Mouse (Mus musculus) embryonic facial prominence, embryonic 11.5 days (tissue): ENCODE data around the gene Rhod. TPM values are rescaled to one million over a fixed set of nuclear protein-coding genes. Genes with fewer than 3 reads are reported as not detected.

Source experiments
- ATAC-seq: fragments of 200-750 bp; cut with Nextera tagmentation; replicated peaks from 2 replicates; pipeline ENCODE4 v1.8.0; 2017; ENCODE audit warnings: low read depth; ENCODE audit not compliant: insufficient number of reproducible peaks, low FRiP score, low TSS enrichment
- DNase-seq: peaks from one replicate; pipeline ENCODE4 v3.0.0-alpha.2; 2015; ENCODE audit warnings: low spot score
- H3K27ac ChIP-seq: fragments of 300-500 bp; sonication (generic); replicated peaks from 2 replicates; pipeline ENCODE4 v1.5.1; 2014; ENCODE audit warnings: mild to moderate bottlenecking, low read depth, low read length, control low read depth
- H3K27me3 ChIP-seq: fragments of 300-500 bp; sonication (generic); 2 replicates; pipeline ENCODE4 v1.6.1; 2014; ENCODE audit warnings: mild to moderate bottlenecking, low read length, moderate library complexity, mixed read lengths; ENCODE audit not compliant: control insufficient read depth, insufficient read depth
- H3K36me3 ChIP-seq: fragments of 300-500 bp; sonication (generic); replicated peaks from 2 replicates; pipeline ENCODE4 v1.6.1; 2014; ENCODE audit warnings: low read depth, mild to moderate bottlenecking, low read length, moderate library complexity, mixed read lengths; ENCODE audit not compliant: control insufficient read depth, insufficient read depth
- H3K4me1 ChIP-seq: fragments of 300-500 bp; sonication (generic); 2 replicates; pipeline ENCODE4 v1.6.1; 2014; ENCODE audit warnings: low read length, mixed read lengths; ENCODE audit not compliant: control insufficient read depth, insufficient read depth
- H3K4me2 ChIP-seq: fragments of 300-500 bp; sonication (generic); 2 replicates; pipeline ENCODE4 v1.6.1; 2014; ENCODE audit warnings: low read depth, mild to moderate bottlenecking, control low read depth, low read length, moderate library complexity
- H3K4me3 ChIP-seq: fragments of 300-500 bp; sonication (generic); 2 replicates; pipeline ENCODE4 v1.5.1; 2014; ENCODE audit warnings: low read depth, low read length, control low read depth
- H3K9ac ChIP-seq: fragments of 300-500 bp; sonication (generic); replicated peaks from 2 replicates; pipeline ENCODE4 v1.6.1; 2014; ENCODE audit warnings: mild to moderate bottlenecking, control low read depth, low read length
- H3K9me3 ChIP-seq: fragments of 300-500 bp; sonication (generic); replicated peaks from 2 replicates; pipeline ENCODE4 v1.6.1; 2016; ENCODE audit warnings: mild to moderate bottlenecking, low read length, inconsistent platforms, mixed read lengths; ENCODE audit not compliant: control insufficient read depth
- WGBS: fragments of 180-500 bp; shearing (Covaris S2); extraction: QIAGEN DNeasy Blood & Tissue Kit; methylation state at CpG from one replicate; pipeline ENCODE4 v1.1.7; 2014; 5-methylcytosine and 5-hydroxymethylcytosine counted together
- polyA plus RNA-seq: library from polyadenylated mRNA; unstranded; fragments of >200 nt; fragmentation: Nextera tagmentation; extraction: Ambion mirVana; gene quantifications from 2 replicates; pipeline ENCODE4 v1.2.1, GENCODE M21; 2014

Rhod gene
- polyA plus RNA-seq, 1 experiment from 2014 or later = 39.8 TPM

- no peaks in the 10 kb centered on the region for H3K9me3 ChIP-seq
- no peak overlapping the region for H3K4me2 ChIP-seq
- H3K27me3 ChIP-seq = no peaks in the 10 kb centered on the region
- H3K4me3 ChIP-seq = no peak overlapping the region
- 0 out of 2 replicates have a peak, but pooled peaks cover 2% of the 10 kb centered on the region for H3K4me1 ChIP-seq
- no peaks in the 10 kb centered on the region for H3K36me3 ChIP-seq
- no peak overlapping the region for H3K27ac ChIP-seq
- 91% methylated on average over 9 of the region's 9 CpGs for WGBS
- no peak overlapping the region for H3K9ac ChIP-seq
- ATAC-seq = no peak
- no peak for DNase-seq
Observed at GRCm38 (mm10) chr19:4449230-4449629, 10.0 kb upstream of the Rhod start.

- H3K4me2 ChIP-seq = no peak overlapping the region
- ATAC-seq = no peak
- DNase-seq = no peak
- 84% methylated on average over 9 of the region's 9 CpGs for WGBS
- no peak overlapping the region for H3K4me3 ChIP-seq
- H3K9ac ChIP-seq = no peak overlapping the region
- H3K4me1 ChIP-seq = 0 out of 2 replicates have a peak, but pooled peaks cover 2% of the 10 kb centered on the region
- no peaks in the 10 kb centered on the region for H3K36me3 ChIP-seq
- H3K9me3 ChIP-seq = no peaks in the 10 kb centered on the region
- H3K27me3 ChIP-seq = no peaks in the 10 kb centered on the region
- no peak overlapping the region for H3K27ac ChIP-seq
Observed at GRCm38 (mm10) chr19:4447445-4447844, 8.2 kb upstream of the Rhod start.

GRCm38 (mm10) chr19:4446661-4447420 lies 7.6 kb upstream of the Rhod start:
- Histone ChIP-seq H3K36me3 (no peaks in the 10 kb centered on the region), H3K4me1 (0 out of 2 replicates have a peak, but pooled peaks cover under 1% of the 10 kb centered on the region), H3K4me2 (no peak overlapping the region), H3K27ac (no peak overlapping the region), H3K4me3 (no peak overlapping the region), H3K9me3 (no peaks in the 10 kb centered on the region), H3K9ac (no peak overlapping the region), H3K27me3 (no peaks in the 10 kb centered on the region)
- DNase-seq = no peak
- no peak for ATAC-seq
- WGBS = 90% methylated on average over 8 of the region's 8 CpGs

GRCm38 (mm10) chr19:4442408-4442807 lies 3.2 kb upstream of the Rhod start:
- WGBS = 10% methylated on average over 3 of the region's 3 CpGs
- H3K9me3 ChIP-seq = no peaks in the 10 kb centered on the region
- DNase-seq (peak; percentile 84), ATAC-seq (no peak)
- H3K4me2 ChIP-seq = no peak overlapping the region
- peaks cover 5% of the 10 kb centered on the region; the same call in 1 of the 2 replicates for H3K4me1 ChIP-seq
- H3K36me3 ChIP-seq = no peaks in the 10 kb centered on the region
- H3K27ac ChIP-seq = no peak overlapping the region
- H3K9ac ChIP-seq = no peak overlapping the region
- H3K4me3 ChIP-seq = no peak overlapping the region
- no peaks in the 10 kb centered on the region for H3K27me3 ChIP-seq

GRCm38 (mm10) chr19:4441621-4442161 lies 2.5 kb upstream of the Rhod start:
- peak overlapping the region; percentile 28; the same call in 1 of the 2 replicates for H3K27ac ChIP-seq
- ATAC-seq (0 out of 2 replicates have a peak, but pooled peaks have one; percentile 12), DNase-seq (peak; percentile 45)
- no peaks in the 10 kb centered on the region for H3K36me3 ChIP-seq
- no peaks in the 10 kb centered on the region for H3K9me3 ChIP-seq
- H3K27me3 ChIP-seq = no peaks in the 10 kb centered on the region
- no peak overlapping the region for H3K4me2 ChIP-seq
- H3K4me1 ChIP-seq = peaks cover 5% of the 10 kb centered on the region; the same call in 1 of the 2 replicates
- 17% methylated on average over 10 of the region's 10 CpGs for WGBS
- H3K9ac ChIP-seq = no peak overlapping the region
- no peak overlapping the region for H3K4me3 ChIP-seq

- H3K4me2 ChIP-seq = no peak overlapping the region
- H3K9ac ChIP-seq = no peak overlapping the region
- ATAC-seq (no peak), DNase-seq (peak; percentile 74)
- peaks cover 5% of the 10 kb centered on the region; the same call in 1 of the 2 replicates for H3K4me1 ChIP-seq
- H3K27me3 ChIP-seq = no peaks in the 10 kb centered on the region
- H3K36me3 ChIP-seq = no peaks in the 10 kb centered on the region
- H3K4me3 ChIP-seq = no peak overlapping the region
- no peak overlapping the region for H3K27ac ChIP-seq
- 26% methylated on average over 6 of the region's 6 CpGs for WGBS
- H3K9me3 ChIP-seq = no peaks in the 10 kb centered on the region
Observed at GRCm38 (mm10) chr19:4441090-4441591, 1.9 kb upstream of the Rhod start.

GRCm38 (mm10) chr19:4440222-4440621 lies 990 bp upstream of the Rhod start:
- 12% methylated on average over 8 of the region's 8 CpGs for WGBS
- no peak overlapping the region for H3K27ac ChIP-seq
- no peaks in the 10 kb centered on the region for H3K27me3 ChIP-seq
- ATAC-seq = no peak
- H3K4me3 ChIP-seq = no peak overlapping the region
- no peaks in the 10 kb centered on the region for H3K36me3 ChIP-seq
- peak; percentile 55 for DNase-seq
- no peak overlapping the region; the same call in 1 of the 2 replicates for H3K4me2 ChIP-seq
- H3K9me3 ChIP-seq = no peaks in the 10 kb centered on the region
- no peak overlapping the region for H3K9ac ChIP-seq
- peaks cover 5% of the 10 kb centered on the region; the same call in 1 of the 2 replicates for H3K4me1 ChIP-seq

GRCm38 (mm10) chr19:4438791-4439160 lies 456 bp downstream of the Rhod start:
- ATAC-seq (no peak), DNase-seq (no peak)

More at GRCm38 (mm10) chr19:4438791-4439160, 456 bp downstream of the Rhod start:
- Histone ChIP-seq H3K4me3 (peak overlapping the region; percentile 83), H3K27ac (no peak overlapping the region), H3K4me2 (peak overlapping the region; percentile 89), H3K4me1 (peaks cover 5% of the 10 kb centered on the region; the same call in 1 of the 2 replicates), H3K9ac (peak overlapping the region; percentile 83), H3K27me3 (no peaks in the 10 kb centered on the region), H3K9me3 (no peaks in the 10 kb centered on the region), H3K36me3 (no peaks in the 10 kb centered on the region)
- WGBS = 1% methylated on average over 8 of the region's 8 CpGs
